Mouse (Mus musculus): Measurements from ENCODE around the gene Txndc5.

Txndc5 gene

DNA sequence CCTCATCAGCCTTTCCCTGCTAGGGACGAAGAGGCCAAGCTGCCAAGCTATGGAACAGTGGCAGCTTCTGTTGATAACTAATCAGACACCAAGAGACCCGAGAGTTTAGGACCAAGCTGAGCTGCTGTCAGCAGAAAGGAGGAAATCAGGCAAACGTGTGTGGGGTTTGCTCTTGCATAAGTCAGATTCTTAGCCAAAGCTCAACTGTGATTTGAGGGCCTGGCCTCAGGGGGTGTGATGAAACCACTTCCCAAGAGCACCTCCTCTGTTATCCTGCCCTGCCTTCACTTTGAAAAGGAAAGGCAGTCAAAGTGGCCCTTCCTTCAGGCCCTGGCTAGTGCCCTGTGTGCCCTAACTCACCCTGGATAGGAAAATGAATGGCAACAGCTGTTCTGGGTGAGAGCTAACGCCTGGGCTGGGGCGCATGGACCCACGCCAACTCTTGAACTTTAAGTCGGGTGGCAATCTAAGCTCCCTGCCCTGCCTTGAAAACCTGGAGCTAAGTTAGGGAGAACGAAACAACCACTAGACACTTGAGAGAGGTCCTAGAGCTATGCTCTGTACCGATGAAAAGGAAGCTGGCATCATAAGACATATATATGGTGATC, at the start of gene Txndc5:
TSS of gene Txndc5 (minus strand) at position 138 of the 608 bp plus-strand sequence.
- no peak for DNase-seq (ENCODE audit: extremely low spot score, low spot score)

DNA sequence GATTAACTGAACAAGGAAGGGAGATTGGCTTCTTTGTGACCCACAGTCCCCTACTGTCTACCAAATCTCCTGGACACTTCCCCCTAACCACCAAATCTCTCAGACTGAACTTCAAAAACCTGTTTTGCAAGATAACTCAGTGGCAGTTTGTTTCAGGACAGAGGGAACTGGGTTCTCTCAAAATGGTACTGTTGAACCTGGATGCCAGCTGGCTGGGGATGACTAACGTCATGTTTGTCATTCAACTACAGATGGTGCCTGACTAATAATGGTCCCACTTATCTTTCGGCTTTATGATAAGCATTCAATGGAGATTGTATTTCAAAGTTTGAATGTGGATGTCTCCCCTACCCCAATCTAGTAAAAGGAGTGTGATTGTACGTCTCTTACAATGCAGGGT, 46.0 kb upstream of the Txndc5 start:
- DNase-seq (ENCODE audit: extremely low spot score, low spot score), result no peak

DNA sequence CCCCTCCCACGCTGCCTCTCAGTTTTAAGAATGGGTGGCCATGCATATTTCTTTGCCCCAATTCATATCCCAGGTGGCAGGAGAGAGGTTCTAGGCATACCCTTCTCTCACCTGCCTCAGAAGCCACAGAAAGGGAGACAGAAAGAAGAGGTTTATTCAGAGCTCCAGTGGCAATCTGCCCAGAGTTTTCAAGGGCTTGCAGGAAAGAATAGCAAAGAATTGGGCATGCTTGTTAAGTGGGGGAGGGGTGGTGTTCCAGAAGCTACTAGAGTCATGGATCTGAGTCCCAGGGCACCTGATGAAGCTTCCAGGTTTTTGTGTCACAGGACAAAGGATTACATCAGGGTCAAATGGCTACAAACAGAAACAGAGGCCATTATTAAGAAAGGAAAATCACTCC, 44.7 kb upstream of the Txndc5 start:
- no peak for DNase-seq (ENCODE audit: extremely low spot score, low spot score)

DNA sequence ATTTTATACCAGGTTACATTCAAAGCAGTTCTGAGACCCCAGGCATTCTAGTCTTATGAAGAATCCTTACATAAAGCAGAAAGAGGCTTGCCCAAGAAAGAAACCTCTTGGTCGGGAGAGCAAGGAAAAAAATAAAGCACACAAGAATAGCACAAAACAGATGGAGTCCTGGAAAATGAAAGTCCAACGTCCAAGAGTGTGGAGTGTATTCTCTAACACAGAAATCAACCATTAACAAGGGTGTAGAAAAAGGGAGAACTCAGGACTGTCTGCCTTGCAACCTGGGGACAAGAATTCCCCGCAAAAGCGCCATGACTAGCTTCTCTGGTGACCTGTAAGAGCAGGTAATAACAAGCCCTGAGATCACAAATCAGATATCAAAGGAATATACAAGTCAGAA, 36.6 kb upstream of the Txndc5 start:
- no peak for DNase-seq (ENCODE audit: extremely low spot score, low spot score)

GRCm38 (mm10) chr13:38554611-38555010, 26.0 kb upstream of the Txndc5 start:
- DNase-seq (ENCODE audit: extremely low spot score, low spot score), result no peak

GRCm38 (mm10) chr13:38554210-38554609, 25.6 kb upstream of the Txndc5 start:
- no peak for DNase-seq (ENCODE audit: extremely low spot score, low spot score)

GRCm38 (mm10) chr13:38548681-38549080, 20.1 kb upstream of the Txndc5 start:
- DNase-seq (ENCODE audit: extremely low spot score, low spot score), result no peak

DNA sequence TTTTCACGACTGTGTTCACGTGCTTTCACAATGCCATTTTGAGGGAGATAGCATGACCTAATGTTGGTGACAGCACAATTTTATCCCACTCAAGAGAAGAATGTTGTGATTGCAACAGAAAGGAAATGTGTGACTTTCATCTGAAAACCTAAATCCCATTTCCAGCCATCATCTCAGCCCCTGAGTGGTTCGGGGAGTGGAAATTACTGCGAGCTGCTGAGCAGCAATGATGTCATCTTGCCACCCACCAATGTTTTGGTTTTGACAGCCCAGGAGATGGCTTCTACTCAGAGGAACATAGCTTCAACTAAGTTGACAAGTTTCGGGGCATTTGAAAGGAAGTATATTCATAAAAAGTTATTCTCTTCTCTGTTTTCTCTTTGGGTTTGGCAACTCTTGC, 19.1 kb upstream of the Txndc5 start:
- DNase-seq (ENCODE audit: extremely low spot score, low spot score), result no peak

DNA sequence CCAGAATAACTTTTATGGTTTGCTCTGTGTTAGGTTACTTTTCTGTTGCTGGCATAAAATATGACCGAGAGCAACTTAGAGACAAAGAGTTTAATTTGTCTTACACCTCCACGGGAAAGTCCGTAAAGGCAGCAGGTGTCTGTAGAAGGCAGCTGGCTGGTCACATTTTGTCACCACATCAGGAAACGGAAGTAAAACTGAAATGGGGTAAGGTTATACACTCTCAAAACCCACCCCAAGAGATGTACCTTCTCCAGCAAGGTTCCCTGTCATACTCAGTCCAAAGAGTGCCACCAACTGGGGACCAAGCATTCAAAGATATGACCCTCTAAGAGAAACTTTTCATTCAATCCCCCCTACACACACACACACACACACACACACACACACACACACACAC, 18.1 kb upstream of the Txndc5 start:
- DNase-seq (ENCODE audit: extremely low spot score, low spot score), result no peak

DNA sequence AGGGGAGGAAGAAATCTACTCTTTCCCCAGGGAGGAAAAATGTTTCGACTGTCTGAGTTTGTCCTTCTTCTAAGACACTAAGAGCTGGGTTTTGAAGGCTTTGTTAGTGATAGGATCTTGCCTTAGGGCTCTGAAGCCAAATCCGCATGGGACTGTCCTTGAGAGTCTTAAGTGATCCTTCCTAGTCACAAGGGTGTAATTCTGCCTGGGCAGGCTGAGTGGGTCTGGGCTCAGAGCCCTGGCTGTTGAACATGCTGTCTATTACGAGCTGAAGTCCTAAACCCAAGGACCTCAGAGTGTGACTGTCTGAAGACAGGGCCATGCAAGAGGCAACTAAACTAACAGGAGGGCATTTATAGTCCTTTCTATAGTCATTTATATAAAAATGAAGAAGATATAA, 16.8 kb upstream of the Txndc5 start:
- no peak for DNase-seq (ENCODE audit: extremely low spot score, low spot score)

GRCm38 (mm10) chr13:38544769-38545445, 16.3 kb upstream of the Txndc5 start:
- no peak for DNase-seq (ENCODE audit: extremely low spot score, low spot score)

DNA sequence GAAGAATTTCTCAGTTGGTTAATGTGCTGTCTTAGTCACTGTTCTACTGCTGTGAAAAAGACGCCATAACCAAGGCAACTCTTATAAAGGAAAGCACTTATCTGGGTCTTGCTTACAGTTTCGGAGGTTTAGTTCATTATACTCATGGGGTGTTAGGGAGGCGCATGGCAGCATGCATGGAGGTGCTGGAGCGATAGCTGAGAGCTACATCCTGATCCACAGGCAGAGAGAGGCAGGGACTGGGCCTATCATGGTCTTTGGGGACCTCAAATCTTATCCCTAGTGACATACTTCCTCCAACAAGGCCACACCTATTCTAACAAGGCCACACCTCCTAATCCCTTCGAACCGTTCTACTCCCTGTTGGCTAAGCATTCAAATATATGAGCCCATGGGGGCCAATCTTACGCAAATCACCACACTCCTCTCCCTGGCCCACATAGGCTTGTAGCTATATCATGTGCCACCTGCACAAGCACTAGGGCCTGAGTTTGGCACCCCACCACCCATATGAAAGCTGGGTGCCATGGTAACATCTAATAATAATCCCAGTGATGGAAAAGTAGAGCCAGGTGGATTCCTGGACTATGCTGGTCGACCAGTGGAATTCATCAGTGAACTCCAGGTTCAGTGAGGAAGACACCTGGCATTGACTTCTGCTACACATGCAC, 15.0 kb upstream of the Txndc5 start:
- no peak for DNase-seq (ENCODE audit: extremely low spot score, low spot score)

DNA sequence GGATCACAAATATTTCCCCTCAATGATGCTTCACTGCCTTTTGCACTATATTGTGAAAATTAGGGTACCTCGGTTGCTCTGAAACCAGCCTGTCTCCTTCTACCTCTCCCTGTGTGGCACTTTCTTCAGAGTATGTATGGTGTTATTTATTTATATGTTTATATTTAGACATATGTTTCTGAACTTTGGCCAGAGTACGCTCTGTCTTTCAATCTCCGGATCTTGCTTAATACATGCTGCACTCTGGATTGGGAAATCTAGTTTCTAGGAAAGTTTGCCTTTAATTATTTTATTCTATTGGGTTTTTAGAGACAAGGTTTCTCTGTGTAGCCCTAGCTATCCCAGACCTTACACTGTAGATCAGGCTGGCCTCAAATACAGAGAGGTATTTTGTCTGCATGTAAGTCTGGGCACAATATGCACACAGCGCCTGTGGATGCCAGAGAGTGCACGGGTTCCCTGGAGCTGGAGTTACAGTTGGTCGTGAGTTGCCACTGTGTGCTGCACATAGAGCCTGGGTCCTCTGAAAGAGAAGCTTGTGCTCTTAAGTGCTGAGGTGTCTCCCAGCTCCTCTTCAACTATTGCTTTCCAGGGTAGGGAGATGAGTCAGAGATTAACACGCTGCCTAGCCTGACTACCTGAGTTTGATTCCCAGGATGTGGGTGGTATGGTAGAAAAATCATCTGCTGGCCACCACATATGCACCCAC, 10.7 kb upstream of the Txndc5 start:
- DNase-seq (ENCODE audit: extremely low spot score, low spot score), result no peak

DNA sequence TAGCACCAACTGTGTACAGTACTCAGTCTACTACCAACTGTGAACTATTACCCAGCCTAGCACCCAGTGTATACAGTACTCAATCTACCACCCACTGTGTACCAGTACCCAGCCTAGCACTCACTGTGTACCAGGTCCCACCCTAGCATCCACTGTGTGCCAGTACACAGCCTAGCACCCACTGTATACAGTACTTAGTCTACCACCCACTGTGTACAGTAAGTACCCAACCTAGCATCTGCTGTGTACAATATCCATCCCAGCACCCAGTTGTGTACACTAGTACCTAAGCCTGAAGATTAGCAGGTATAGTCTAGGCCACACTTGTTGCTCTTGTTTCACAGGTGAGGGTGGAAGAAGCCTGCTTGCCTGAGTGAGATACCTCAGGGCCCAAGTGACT, 8.9 kb upstream of the Txndc5 start:
- no peak for DNase-seq (ENCODE audit: extremely low spot score, low spot score)

- no peak for DNase-seq (ENCODE audit: extremely low spot score, low spot score)
Measured at GRCm38 (mm10) chr13:38534731-38535130, 6.1 kb upstream of the Txndc5 start.

DNA sequence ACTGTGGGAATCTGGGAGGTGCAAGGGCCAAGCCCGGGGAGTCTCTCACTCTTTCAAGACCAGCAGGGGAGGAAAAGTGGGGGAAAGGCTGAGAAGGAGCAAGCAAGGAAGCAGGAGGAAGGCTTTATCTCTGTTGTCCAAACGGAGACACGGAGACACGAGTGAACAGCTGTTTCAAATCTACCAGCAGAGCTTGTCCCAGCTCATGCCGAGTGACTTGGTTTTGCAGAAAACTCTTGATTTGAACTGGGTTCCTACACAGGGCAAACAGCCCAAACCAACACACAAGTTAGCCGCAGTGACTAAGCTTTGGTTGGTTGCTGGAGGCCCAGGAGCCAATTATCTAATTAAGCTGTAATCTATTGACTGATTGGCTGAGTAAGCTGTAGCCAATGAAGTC, 5.4 kb upstream of the Txndc5 start:
- no peak for DNase-seq (ENCODE audit: extremely low spot score, low spot score)

- no peak for DNase-seq (ENCODE audit: extremely low spot score, low spot score)
Measured at GRCm38 (mm10) chr13:38533461-38533860, 4.8 kb upstream of the Txndc5 start.

DNA sequence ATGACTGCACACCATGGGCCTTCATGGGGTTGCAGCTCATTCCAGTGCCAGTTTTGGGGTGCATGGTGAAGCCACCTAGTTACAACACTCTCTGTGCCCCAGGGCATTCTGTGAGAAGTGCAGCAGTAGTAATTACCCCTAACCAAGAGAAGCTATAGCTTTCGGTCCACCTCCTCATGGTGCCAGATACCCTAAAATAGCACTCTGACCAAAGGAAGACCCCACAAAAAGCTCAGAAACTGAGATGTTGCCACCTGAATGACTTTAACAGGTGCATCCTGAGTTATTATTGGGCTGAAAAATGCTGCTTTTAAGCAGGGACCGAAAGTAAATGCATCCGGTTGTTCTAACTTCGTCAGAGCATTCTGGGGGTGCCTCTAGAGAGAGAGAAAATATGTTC, 2.9 kb upstream of the Txndc5 start:
- no peak for DNase-seq (ENCODE audit: extremely low spot score, low spot score)

DNA sequence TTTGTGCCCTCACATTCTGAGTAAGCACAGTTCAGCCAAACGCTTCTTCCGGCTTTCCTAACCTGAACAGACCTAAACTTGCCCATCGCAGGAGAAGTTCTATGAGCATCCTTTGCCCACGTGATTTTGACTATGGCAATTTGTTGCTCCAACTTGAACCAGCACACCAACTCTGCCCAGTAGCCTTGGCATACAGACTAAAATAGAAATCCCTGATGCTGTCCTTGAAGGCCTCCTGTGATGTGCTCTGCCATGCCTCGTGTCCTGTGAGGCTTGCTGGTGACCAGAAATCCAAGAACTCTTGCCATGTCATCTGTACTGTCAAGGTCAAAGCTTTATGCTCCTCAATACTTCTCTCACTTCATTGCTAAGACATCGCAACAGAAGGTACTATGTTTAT, 952 bp upstream of the Txndc5 start:
- no peak for DNase-seq (ENCODE audit: extremely low spot score, low spot score)

GRCm38 (mm10) chr13:38527797-38528650, 600 bp downstream of the Txndc5 start:
- peak; percentile 90 for DNase-seq (ENCODE audit: extremely low spot score, low spot score)

- no peak for DNase-seq (ENCODE audit: extremely low spot score, low spot score)
Measured at GRCm38 (mm10) chr13:38527041-38527796, 1.4 kb downstream of the Txndc5 start.

Data from neural tube, embryonic 10.5 days (tissue).